Mouse (Mus musculus) heart, embryonic 12.5 days (tissue): Measurements from ENCODE around the gene Rangrf. TPM values are rescaled to one million over a fixed set of nuclear protein-coding genes. Genes with fewer than 3 reads are reported as not detected.
"Not testable (repeated sequence)": the region's sequence is repeated elsewhere in the genome, so short reads cannot be mapped to it uniquely, and the experiment has no call there.

Experiments used
- ATAC-seq: fragments of 200-750 bp; cut with Nextera tagmentation; 2 replicates; pipeline ENCODE4 v1.8.0; 2017; ENCODE audit warnings: moderate TSS enrichment, moderate library complexity; ENCODE audit not compliant: insufficient number of reproducible peaks, low FRiP score
- H3K27ac ChIP-seq: fragments of 300-500 bp; sonication (generic); 2 replicates; pipeline ENCODE4 v1.5.1; 2016; ENCODE audit warnings: mild to moderate bottlenecking, moderate library complexity; ENCODE audit not compliant: poor library complexity, severe bottlenecking
- H3K27me3 ChIP-seq: fragments of 300-500 bp; sonication (generic); replicated peaks from 2 replicates; pipeline ENCODE4 v1.6.1; 2016; ENCODE audit warnings: mild to moderate bottlenecking, moderate library complexity
- H3K36me3 ChIP-seq: fragments of 300-500 bp; sonication (generic); 2 replicates; pipeline ENCODE4 v1.6.1; 2016; ENCODE audit warnings: mild to moderate bottlenecking, moderate library complexity
- H3K4me1 ChIP-seq: fragments of 300-500 bp; sonication (generic); replicated peaks from 2 replicates; pipeline ENCODE4 v1.6.1; 2016; ENCODE audit warnings: mild to moderate bottlenecking
- H3K4me2 ChIP-seq: fragments of 300-500 bp; sonication (generic); 2 replicates; pipeline ENCODE4 v1.6.1; 2016; ENCODE audit warnings: mild to moderate bottlenecking, moderate library complexity
- H3K4me3 ChIP-seq: fragments of 300-500 bp; sonication (generic); 2 replicates; pipeline ENCODE4 v1.5.1; 2016; ENCODE audit warnings: mild to moderate bottlenecking
- H3K9ac ChIP-seq: fragments of 300-500 bp; sonication (generic); 2 replicates; pipeline ENCODE4 v1.6.1; 2016; ENCODE audit warnings: mild to moderate bottlenecking, moderate library complexity
- H3K9me3 ChIP-seq: fragments of 300-500 bp; sonication (generic); replicated peaks from 2 replicates; pipeline ENCODE4 v1.6.1; 2016; ENCODE audit warnings: mild to moderate bottlenecking, moderate library complexity
- WGBS: fragments of 180-500 bp; shearing (Covaris S2); methylation state at CpG from one replicate; pipeline ENCODE4 v1.1.7; 2016; 5-methylcytosine and 5-hydroxymethylcytosine counted together
- polyA plus RNA-seq: library from polyadenylated mRNA; unstranded; fragments of >200 nt; fragmentation: Nextera tagmentation; extraction: Ambion mirVana; gene quantifications from 2 replicates; pipeline ENCODE4 v1.2.1, GENCODE M21; 2016

Gene Rangrf
- polyA plus RNA-seq, 1 experiment from 2014 or later: 64.3 TPM

DNA sequence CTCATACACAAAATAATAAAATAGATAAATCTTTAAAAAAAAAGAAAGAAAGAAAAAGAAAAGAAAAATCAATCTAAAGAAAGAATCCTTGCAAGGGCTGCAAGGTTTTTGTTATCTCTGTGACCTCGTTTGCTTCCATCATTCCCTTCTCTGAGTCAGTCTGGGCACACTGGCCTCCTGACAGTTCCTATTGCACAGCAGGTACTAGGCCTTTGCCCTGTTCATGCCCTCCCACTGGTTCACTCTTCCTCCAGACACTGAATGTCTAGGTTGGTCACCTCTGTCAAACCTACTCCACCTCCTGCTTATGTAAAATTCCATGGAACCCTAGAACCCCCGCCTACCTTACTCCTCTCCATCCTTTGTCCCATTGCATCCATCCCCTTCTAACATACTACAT is 29.7 kb downstream of the Rangrf start:
- H3K4me3 ChIP-seq: no peak overlapping the region
- no peaks in the 10 kb centered on the region for H3K9me3 ChIP-seq
- WGBS: 70% methylated on average over 2 of the region's 2 CpGs
- H3K4me2 ChIP-seq: no peak overlapping the region
- ATAC-seq: no peak
- H3K27ac ChIP-seq: no peak overlapping the region
- peaks cover 17% of the 10 kb centered on the region for H3K4me1 ChIP-seq
- H3K36me3 ChIP-seq: peaks cover 4% of the 10 kb centered on the region
- H3K9ac ChIP-seq: no peak overlapping the region
- H3K27me3 ChIP-seq: peaks cover 4% of the 10 kb centered on the region; the same call in 1 of the 2 replicates

DNA sequence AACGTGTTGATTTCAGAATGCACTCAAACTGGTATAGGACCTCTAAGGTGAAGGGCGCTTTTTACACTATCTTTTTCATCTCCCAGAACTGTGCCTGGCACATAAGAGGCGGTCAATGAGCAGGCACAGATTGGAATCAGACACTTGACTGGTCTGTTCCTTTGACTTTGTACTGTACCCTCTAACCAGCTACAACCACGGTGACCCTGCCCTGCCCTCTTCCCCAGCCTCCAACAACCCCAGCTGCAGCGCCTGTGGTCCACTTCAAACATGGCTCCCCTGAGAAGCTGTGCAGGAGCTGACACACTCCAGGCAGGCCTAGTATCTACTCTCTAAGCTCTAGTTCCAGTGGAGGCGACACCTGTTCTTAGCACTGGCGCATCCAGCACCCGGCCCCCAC is 32.3 kb downstream of the Rangrf start:
- H3K9me3 ChIP-seq: no peaks in the 10 kb centered on the region
- no peak overlapping the region for H3K27ac ChIP-seq
- 80% methylated on average over 8 of the region's 8 CpGs for WGBS
- peaks cover 18% of the 10 kb centered on the region for H3K4me1 ChIP-seq
- no peak overlapping the region for H3K4me2 ChIP-seq
- peaks cover 4% of the 10 kb centered on the region; the same call in 1 of the 2 replicates for H3K36me3 ChIP-seq
- no peak for ATAC-seq
- no peak overlapping the region for H3K4me3 ChIP-seq
- H3K9ac ChIP-seq: no peak overlapping the region
- H3K27me3 ChIP-seq: no peaks in the 10 kb centered on the region

DNA sequence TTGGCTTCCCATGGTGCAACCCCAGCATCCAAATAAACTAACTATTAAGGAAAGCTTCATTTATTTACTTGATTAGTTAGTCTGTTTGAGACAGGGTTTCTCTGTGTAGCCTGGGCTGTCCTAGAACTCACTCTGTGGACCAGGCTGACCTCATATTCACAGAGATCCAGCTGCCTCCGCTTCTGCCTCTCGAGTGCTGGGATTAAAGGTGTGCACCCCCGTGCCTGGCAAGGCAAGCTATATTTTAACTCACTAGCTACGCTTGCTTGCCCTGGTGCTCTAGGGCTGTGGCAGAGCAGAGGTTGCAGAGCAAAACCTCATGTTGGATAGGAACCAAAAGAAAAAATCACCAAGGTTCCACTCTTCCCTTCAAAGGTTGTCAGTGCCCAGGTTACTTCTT is 34.5 kb downstream of the Rangrf start:
- no peak overlapping the region for H3K27ac ChIP-seq

DNA sequence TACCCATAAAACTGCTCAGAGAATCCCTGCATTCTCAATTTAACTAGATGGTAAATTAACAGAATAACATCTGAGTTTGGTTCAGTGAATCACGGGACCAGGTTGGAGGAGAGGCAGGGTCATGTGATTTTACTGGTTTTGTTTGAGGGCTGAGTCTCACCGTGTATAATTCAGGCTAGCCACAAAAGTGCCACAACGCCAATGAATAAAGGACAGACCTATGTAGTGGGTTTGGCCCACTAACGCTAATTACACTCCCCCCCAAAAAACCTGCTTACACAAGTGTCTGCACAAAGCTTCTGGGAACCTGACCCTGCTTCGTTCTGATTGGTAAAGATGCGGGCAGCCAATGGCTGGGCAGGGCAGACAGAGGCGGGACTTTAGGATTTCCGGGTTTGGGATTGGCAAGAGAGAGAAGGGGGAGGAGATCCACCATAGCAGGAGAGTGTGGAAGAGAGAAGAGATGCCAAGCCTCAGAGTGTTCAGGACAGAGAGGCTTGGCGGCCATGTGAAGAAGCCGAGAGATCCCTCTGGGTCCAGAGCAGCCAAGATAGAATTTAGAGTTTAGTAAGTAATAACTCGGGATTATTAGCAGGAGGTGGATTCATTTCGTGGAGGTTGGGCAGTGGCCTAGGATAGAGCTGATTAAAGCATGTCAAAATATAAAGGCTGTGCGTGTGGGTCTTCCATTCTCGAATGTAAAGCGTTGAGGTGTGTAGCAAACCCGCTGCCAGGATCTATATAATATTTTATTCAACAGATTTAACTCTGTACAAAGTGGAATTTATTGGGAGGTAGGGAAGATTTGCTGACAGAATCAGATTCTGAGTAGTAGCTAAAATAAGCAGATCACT is 35.3 kb downstream of the Rangrf start:
- Histone ChIP-seq H3K9ac (peak overlapping the region; percentile 69), H3K36me3 (peaks cover 1% of the 10 kb centered on the region; the same call in 1 of the 2 replicates), H3K4me2 (peak overlapping the region; percentile 73), H3K4me3 (peak overlapping the region; percentile 56), H3K4me1 (peaks cover 5% of the 10 kb centered on the region), H3K27ac (peak overlapping the region; percentile 65), H3K9me3 (no peaks in the 10 kb centered on the region), H3K27me3 (no peaks in the 10 kb centered on the region)
- peak; percentile 96 for ATAC-seq
- 5% methylated on average over 16 of the region's 16 CpGs for WGBS

More for the DNA sequence above, 34.5 kb downstream of the Rangrf start:
- Histone ChIP-seq H3K9me3 (no peaks in the 10 kb centered on the region), H3K27me3 (no peaks in the 10 kb centered on the region), H3K4me1 (peaks cover 5% of the 10 kb centered on the region), H3K4me3 (peak overlapping the region; percentile 56), H3K4me2 (peak overlapping the region; percentile 73), H3K9ac (peak overlapping the region; percentile 69), H3K36me3 (peaks cover 4% of the 10 kb centered on the region; the same call in 1 of the 2 replicates)
- 70% methylated on average over 4 of the region's 4 CpGs for WGBS
- ATAC-seq: no peak

DNA sequence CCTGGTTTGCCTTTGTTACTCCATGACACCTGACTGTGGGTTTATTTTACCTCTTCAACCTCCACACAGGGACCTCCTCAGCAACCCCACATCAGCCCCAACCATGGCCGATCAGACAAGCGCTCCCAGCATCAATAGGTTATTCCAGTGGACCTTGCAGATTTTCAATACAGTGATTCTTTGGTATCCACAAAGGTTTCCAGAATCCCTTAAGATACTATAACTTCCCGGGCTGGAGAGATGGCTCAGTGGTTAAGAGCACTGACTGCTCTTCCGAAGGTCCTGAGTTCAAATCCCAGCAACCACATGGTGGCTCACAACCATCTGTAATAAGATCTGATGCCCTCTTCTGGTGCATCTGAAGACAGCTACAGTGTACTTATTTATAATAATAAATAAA is 38.0 kb downstream of the Rangrf start:
- not testable (repeated sequence) for H3K4me3 ChIP-seq, H3K4me2 ChIP-seq, H3K27me3 ChIP-seq, H3K4me1 ChIP-seq, ATAC-seq, H3K27ac ChIP-seq, H3K36me3 ChIP-seq, H3K9me3 ChIP-seq, H3K9ac ChIP-seq
- WGBS: 82% methylated on average over 4 of the region's 4 CpGs

DNA sequence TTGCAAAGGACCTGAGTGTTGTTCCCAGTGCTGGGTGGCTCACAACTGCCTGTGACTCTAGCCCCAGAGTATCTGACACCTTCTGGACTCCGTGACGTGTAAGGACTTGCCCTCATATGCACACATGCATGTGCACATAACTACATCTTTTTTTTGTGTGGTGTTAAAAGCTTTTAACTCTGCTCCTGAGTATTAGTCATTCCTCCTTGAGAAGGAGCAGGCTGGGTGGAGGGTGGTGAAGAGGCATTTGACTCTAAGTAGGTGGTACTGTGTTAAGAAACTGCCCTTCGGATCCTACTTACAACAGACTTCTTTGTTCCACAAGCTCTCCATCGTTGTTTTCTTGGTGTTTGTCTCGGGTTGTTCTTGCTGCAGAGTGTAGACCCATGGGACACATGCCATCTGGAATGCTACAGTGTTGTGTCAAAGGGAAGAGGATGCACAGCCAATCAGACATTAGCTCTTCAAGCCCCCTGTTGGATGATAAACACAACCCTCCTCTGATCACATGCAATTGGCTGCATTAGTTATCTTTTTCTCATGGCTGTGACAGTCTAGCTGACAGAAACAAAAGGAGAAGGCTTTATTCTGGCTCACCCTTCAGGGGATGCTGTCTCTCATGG is 41.0 kb downstream of the Rangrf start:
- H3K9me3 ChIP-seq: no peaks in the 10 kb centered on the region
- no peak overlapping the region for H3K9ac ChIP-seq
- no peaks in the 10 kb centered on the region for H3K27me3 ChIP-seq
- no peak overlapping the region for H3K4me2 ChIP-seq
- H3K27ac ChIP-seq: no peak overlapping the region
- WGBS: 65% methylated on average over 5 of the region's 5 CpGs
- H3K36me3 ChIP-seq: no peaks in the 10 kb centered on the region
- no peak overlapping the region for H3K4me3 ChIP-seq
- no peaks in the 10 kb centered on the region for H3K4me1 ChIP-seq
- no peak for ATAC-seq

DNA sequence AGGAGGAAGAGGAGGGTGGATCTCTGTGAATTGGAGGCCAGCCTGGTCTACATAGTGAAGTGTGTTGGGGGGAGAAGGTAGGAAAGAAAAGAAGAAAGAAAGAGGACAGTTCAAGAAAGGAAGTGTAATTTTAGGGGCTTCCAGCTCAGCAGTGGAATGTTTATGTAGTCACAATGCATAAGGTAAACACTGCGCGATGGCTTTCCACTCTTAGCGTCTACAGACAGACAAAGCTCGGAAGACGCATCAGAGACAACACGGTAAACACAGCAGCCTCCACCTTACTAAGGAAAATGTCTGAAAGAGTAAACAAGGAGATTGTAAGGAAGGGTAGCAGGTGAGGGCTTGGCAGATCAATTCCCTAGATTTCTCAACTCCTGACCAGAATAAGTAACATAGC is 45.0 kb downstream of the Rangrf start:
- ATAC-seq: no peak
- H3K36me3 ChIP-seq: no peaks in the 10 kb centered on the region
- no peak overlapping the region for H3K9ac ChIP-seq
- 0 out of 2 replicates have a peak, but pooled peaks cover 3% of the 10 kb centered on the region for H3K27me3 ChIP-seq
- WGBS: 74% methylated on average over 6 of the region's 6 CpGs
- H3K4me3 ChIP-seq: no peak overlapping the region
- H3K9me3 ChIP-seq: no peaks in the 10 kb centered on the region
- no peak overlapping the region for H3K4me2 ChIP-seq
- H3K27ac ChIP-seq: no peak overlapping the region
- no peaks in the 10 kb centered on the region for H3K4me1 ChIP-seq

DNA sequence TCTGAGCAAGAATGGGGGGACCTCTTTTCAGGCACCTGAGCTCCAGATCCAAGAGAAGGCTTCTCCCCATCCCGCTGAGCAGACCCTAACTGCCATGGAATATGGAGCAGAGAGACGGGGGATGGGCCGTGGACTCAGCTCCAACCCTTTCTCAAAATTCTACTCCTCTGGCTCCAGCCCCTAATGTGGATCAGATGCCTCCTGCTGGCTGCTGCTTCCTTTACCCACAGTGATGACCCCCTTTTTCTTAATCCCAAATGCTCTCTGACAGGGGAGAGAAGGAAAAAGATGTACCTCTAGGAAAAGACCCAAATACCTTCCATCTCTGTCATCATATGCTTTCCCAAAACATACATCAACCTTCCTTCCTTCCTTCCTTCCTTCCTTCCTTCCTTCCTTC is 48.0 kb downstream of the Rangrf start, which contains the start of gene Odf4:
Gene Odf4, minus strand, starts transcription at position 101 of the 400 bp plus-strand sequence.
- ATAC-seq: no peak
- Histone ChIP-seq H3K4me1 (no peaks in the 10 kb centered on the region), H3K4me2 (no peak within 1 kb of the TSS), H3K9ac (no peak within 1 kb of the TSS), H3K4me3 (no peak within 1 kb of the TSS), H3K27ac (no peak within 1 kb of the TSS), H3K36me3 (no peaks in the 10 kb centered on the region), H3K27me3 (peaks cover 7% of the 10 kb centered on the region; the same call in 1 of the 2 replicates), H3K9me3 (no peaks in the 10 kb centered on the region)
- WGBS: 65% methylated on average over 3 of the region's 3 CpGs

DNA sequence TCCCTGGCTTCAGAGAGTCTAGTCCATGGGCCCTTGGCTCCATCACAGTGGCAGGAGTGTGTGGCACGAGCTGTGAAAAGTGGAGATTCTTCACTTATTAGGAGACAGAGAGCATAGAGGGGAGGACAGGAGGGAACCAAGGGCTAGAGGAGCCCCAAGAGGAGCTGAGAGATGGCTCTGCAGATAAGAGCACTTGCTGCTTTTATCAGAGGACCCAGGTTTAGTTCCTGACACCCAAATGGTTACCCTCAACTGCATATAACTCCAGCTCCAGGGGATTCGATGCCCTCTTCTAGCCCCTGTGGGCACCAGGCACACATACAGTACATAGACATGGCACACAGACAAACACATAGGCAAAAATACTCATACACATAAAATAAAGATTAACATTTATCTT is 50.2 kb downstream of the Rangrf start:
- H3K9me3 ChIP-seq: no peaks in the 10 kb centered on the region
- peaks cover 9% of the 10 kb centered on the region; the same call in 1 of the 2 replicates for H3K27me3 ChIP-seq
- WGBS: 79% methylated on average over 2 of the region's 2 CpGs
- no peaks in the 10 kb centered on the region for H3K36me3 ChIP-seq
- no peak overlapping the region for H3K9ac ChIP-seq
- H3K4me1 ChIP-seq: no peaks in the 10 kb centered on the region
- no peak overlapping the region for H3K27ac ChIP-seq
- ATAC-seq: no peak
- H3K4me3 ChIP-seq: no peak overlapping the region
- H3K4me2 ChIP-seq: no peak overlapping the region

DNA sequence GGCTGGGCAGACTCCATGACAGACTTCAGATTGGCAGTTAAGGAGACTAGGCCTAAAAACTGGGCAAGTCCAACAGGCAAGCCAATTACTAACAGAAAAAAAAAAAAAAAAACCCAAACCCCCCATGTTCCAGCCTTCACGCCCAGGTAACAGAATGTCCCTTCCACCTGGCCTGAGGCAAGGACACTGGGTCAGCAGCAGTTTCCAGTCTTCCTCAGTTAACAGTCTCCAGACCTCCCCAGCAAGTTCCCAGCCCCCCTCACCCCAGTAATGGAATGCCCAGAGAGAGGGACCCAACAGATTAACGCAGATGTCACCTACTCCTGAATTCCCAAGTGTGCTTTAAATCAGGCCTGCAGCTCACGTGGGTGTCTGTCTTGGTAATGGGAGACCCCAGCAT is 51.8 kb downstream of the Rangrf start:
- Histone ChIP-seq H3K36me3 (no peaks in the 10 kb centered on the region), H3K27ac (no peak overlapping the region), H3K9me3 (no peaks in the 10 kb centered on the region), H3K9ac (no peak overlapping the region), H3K4me1 (no peaks in the 10 kb centered on the region), H3K27me3 (peaks cover 9% of the 10 kb centered on the region; the same call in 1 of the 2 replicates), H3K4me2 (no peak overlapping the region), H3K4me3 (no peak overlapping the region)
- 54% methylated on average over 3 of the region's 3 CpGs for WGBS
- ATAC-seq: no peak
